7 mouse cellular contexts compared by ENCODE assay signal in the genomic region with DNA sequence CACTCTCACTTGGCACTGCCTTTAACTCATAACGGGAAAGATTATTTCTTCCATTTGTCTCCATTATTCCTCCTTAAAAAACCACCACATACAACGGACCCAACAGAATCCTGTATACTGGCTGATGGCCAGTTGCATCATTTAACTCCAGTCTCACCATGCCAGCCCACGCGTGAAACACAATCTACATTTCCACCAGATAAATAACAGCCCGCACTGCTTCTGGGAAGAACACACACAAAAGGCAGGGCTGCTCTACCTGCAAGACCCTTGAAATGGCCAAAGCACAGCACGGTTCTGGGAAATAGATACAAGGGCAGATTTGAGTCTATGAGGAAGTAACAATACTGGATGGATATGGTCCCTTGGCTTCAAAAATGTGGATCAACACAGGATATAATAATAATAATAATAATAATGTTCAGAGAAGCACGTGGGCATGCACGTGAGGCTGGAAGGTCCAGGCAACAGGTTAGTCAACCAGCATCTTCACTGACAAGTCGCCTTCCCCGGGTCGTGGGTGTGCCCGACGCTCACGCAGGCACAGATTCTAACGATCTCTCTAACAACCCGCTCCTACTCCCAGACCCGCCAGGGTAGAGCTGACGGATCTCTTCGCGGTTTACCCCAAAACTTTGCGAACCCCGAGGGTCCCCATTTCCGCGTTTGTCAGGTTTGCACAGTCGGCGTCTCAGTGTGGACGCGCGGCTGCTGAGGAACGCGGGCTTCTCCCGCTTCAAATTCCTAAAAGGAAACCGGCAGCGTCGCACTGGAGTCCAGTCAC. TPM values are rescaled to one million over a fixed set of nuclear protein-coding genes. Genes with fewer than 3 reads are reported as not detected.
DNase-seq lines count a peak whose midpoint lies in the region; ATAC-seq and TF ChIP-seq lines count a peak whose summit lies in the region.

No protein-coding gene starts in this region.

- H3K36me3 ChIP-seq in forebrain, embryonic 10.5 days (replicated peaks), result no peaks in the 10 kb centered on the region
- H3K36me3 ChIP-seq in intestine, embryonic 16.5 days (ENCODE audit: control insufficient read depth, insufficient read depth, low read length), result no peaks in the 10 kb centered on the region
- no peaks in the 10 kb centered on the region for H3K36me3 ChIP-seq in liver, postnatal 0 days (replicated peaks; ENCODE audit: insufficient read depth, low read length)
- H3K36me3 ChIP-seq in stomach, embryonic 14.5 days (ENCODE audit: control insufficient read depth, insufficient read depth, low read length), result no peaks in the 10 kb centered on the region

- TF ChIP-seq EP300 in liver, postnatal 0 days (IDR thresholded peaks at IDR 0.05; ENCODE audit: low read depth), result no peak

- TF ChIP-seq CTCF in liver, postnatal 0 days (IDR thresholded peaks at IDR 0.05; ENCODE audit: low read depth), result no peak

- H3K4me2 ChIP-seq in intestine, embryonic 16.5 days (ENCODE audit: low read depth, low read length), result peak overlapping the region; percentile 78
- H3K4me2 ChIP-seq in liver, postnatal 0 days (ENCODE audit: low read depth, low read length), result peak overlapping the region; percentile 82
- H3K4me2 ChIP-seq in stomach, embryonic 14.5 days (replicated peaks; ENCODE audit: low read depth, low read length), result peak overlapping the region; percentile 88

- peak; percentile 31 for DNase-seq in ovary, postnatal 10 days (ENCODE audit: low spot score)
- DNase-seq in ovary, adult 18-20 months (ENCODE audit: low spot score), result no peak
- DNase-seq in ZHBTc4 (ENCODE audit: low read depth, low spot score), result peak; percentile 70
- DNase-seq in forebrain, embryonic 10.5 days (ENCODE audit: extremely low spot score, low spot score), result no peak
- DNase-seq in liver, postnatal 0 days, result no peak

- H3K9me3 ChIP-seq in forebrain, embryonic 10.5 days, result no peaks in the 10 kb centered on the region
- H3K9me3 ChIP-seq in intestine, embryonic 16.5 days (ENCODE audit: control insufficient read depth, low read length), result no peaks in the 10 kb centered on the region
- H3K9me3 ChIP-seq in liver, postnatal 0 days (ENCODE audit: low read length), result no peaks in the 10 kb centered on the region
- no peaks in the 10 kb centered on the region for H3K9me3 ChIP-seq in stomach, embryonic 14.5 days (ENCODE audit: control insufficient read depth, low read depth, low read length)

- H3K4me3 ChIP-seq in forebrain, embryonic 10.5 days, result peak overlapping the region; percentile 73
- peak overlapping the region; percentile 88 for H3K4me3 ChIP-seq in intestine, embryonic 16.5 days (ENCODE audit: low read length)
- H3K4me3 ChIP-seq in liver, postnatal 0 days (ENCODE audit: low read depth, low read length), result peak overlapping the region; percentile 67
- H3K4me3 ChIP-seq in stomach, embryonic 14.5 days (ENCODE audit: low read depth, low read length), result peak overlapping the region; percentile 73

- H3K9ac ChIP-seq in intestine, embryonic 16.5 days (ENCODE audit: low read depth, low read length), result peak overlapping the region; percentile 82
- H3K9ac ChIP-seq in liver, postnatal 0 days (replicated peaks), result peak overlapping the region; percentile 68
- peak overlapping the region; percentile 68 for H3K9ac ChIP-seq in stomach, embryonic 14.5 days (replicated peaks; ENCODE audit: low read depth, low read length)

- 8% methylated on average over 35 of the region's 35 CpGs for WGBS in forebrain, embryonic 10.5 days
- 5% methylated on average over 35 of the region's 35 CpGs for WGBS in intestine, embryonic 16.5 days
- WGBS in liver, postnatal 0 days (ENCODE audit: insufficient replicate concordance), result 3% methylated on average over 35 of the region's 35 CpGs
- 6% methylated on average over 35 of the region's 35 CpGs for WGBS in stomach, embryonic 14.5 days

- peaks cover 34% of the 10 kb centered on the region for H3K4me1 ChIP-seq in forebrain, embryonic 10.5 days
- H3K4me1 ChIP-seq in intestine, embryonic 16.5 days (ENCODE audit: control insufficient read depth, insufficient read depth, low read length), result peaks cover 12% of the 10 kb centered on the region
- peaks cover 27% of the 10 kb centered on the region for H3K4me1 ChIP-seq in liver, postnatal 0 days (ENCODE audit: insufficient read depth)
- peaks cover 9% of the 10 kb centered on the region for H3K4me1 ChIP-seq in stomach, embryonic 14.5 days (ENCODE audit: control insufficient read depth, insufficient read depth, low read length)

- no peak; the same call in none of the 2 replicates for ATAC-seq in intestine, embryonic 16.5 days
- no peak for ATAC-seq in liver, postnatal 0 days
- ATAC-seq in stomach, embryonic 14.5 days (ENCODE audit: insufficient number of reproducible peaks, insufficient read depth, low FRiP score, low read depth), result peak; percentile 25; the same call in 1 of the 2 replicates

- H3K27ac ChIP-seq in forebrain, embryonic 10.5 days, result peak overlapping the region; percentile 95
- peak overlapping the region; percentile 84 for H3K27ac ChIP-seq in intestine, embryonic 16.5 days (ENCODE audit: low read length)
- H3K27ac ChIP-seq in liver, postnatal 0 days (ENCODE audit: low read depth), result peak overlapping the region; percentile 83
- peak overlapping the region; percentile 89 for H3K27ac ChIP-seq in stomach, embryonic 14.5 days (ENCODE audit: low read length)

- no peaks in the 10 kb centered on the region for H3K27me3 ChIP-seq in forebrain, embryonic 10.5 days (ENCODE audit: poor library complexity, severe bottlenecking)
- no peaks in the 10 kb centered on the region for H3K27me3 ChIP-seq in intestine, embryonic 16.5 days (replicated peaks; ENCODE audit: control insufficient read depth, insufficient read depth, low read length)
- H3K27me3 ChIP-seq in liver, postnatal 0 days (ENCODE audit: insufficient read depth, low read length), result no peaks in the 10 kb centered on the region
- H3K27me3 ChIP-seq in stomach, embryonic 14.5 days (ENCODE audit: control insufficient read depth, insufficient read depth, low read length), result no peaks in the 10 kb centered on the region

RNA-seq across cellular contexts. Expression of gene Btbd9, which starts 1.0 kb away (rescaled TPM):
- polyA plus RNA-seq in forebrain, embryonic 10.5 days (2016; fragmentation: Nextera tagmentation; extraction: Ambion mirVana), result 54.8 and 57.8 TPM in 2 replicates
- polyA plus RNA-seq in intestine, embryonic 16.5 days (2015; fragmentation: Nextera tagmentation; extraction: Ambion mirVana), result 50.8 and 51.6 TPM in 2 replicates
- 16.5 and 17.2 TPM in 2 replicates for polyA plus RNA-seq in liver, postnatal 0 days (2015; fragmentation: Nextera tagmentation; extraction: Ambion mirVana)
- polyA plus RNA-seq in stomach, embryonic 14.5 days (2014; fragmentation: Nextera tagmentation; extraction: Ambion mirVana), result 63.1 and 63.3 TPM in 2 replicates

RNA-seq across cellular contexts. Expression of gene Dnah8, which starts 48.8 kb away (rescaled TPM):
- 0.68 and 1.1 TPM in 2 replicates for polyA plus RNA-seq in forebrain, embryonic 10.5 days (2016; fragmentation: Nextera tagmentation; extraction: Ambion mirVana)
- polyA plus RNA-seq in intestine, embryonic 16.5 days (2015; fragmentation: Nextera tagmentation; extraction: Ambion mirVana), result 0.79 and 0.82 TPM in 2 replicates
- polyA plus RNA-seq in liver, postnatal 0 days (2015; fragmentation: Nextera tagmentation; extraction: Ambion mirVana), result 0.63 and 0.64 TPM in 2 replicates
- 2.0 and 2.2 TPM in 2 replicates for polyA plus RNA-seq in stomach, embryonic 14.5 days (2014; fragmentation: Nextera tagmentation; extraction: Ambion mirVana)

RNA-seq across cellular contexts. Expression of gene Glo1, which starts 51.4 kb away (rescaled TPM):
- polyA plus RNA-seq in forebrain, embryonic 10.5 days (2016; fragmentation: Nextera tagmentation; extraction: Ambion mirVana), result 258 and 260 TPM in 2 replicates
- polyA plus RNA-seq in intestine, embryonic 16.5 days (2015; fragmentation: Nextera tagmentation; extraction: Ambion mirVana), result 234 and 240 TPM in 2 replicates
- polyA plus RNA-seq in liver, postnatal 0 days (2015; fragmentation: Nextera tagmentation; extraction: Ambion mirVana), result 219 and 220 TPM in 2 replicates
- 240 and 244 TPM in 2 replicates for polyA plus RNA-seq in stomach, embryonic 14.5 days (2014; fragmentation: Nextera tagmentation; extraction: Ambion mirVana)

Comparison
In these comparisons a context has a peak if more than half of its experiments do, and no peak if none do; other contexts are left out.
1. DNase-seq: peak in ovary, postnatal 10 days (single experiment) and ZHBTc4 (single experiment); none in ovary, adult 18-20 months (single experiment), forebrain, embryonic 10.5 days (single experiment) and liver, postnatal 0 days (single experiment).
2. Peak in every context shown above with its lines, with median percentiles within 50 percentile points of each other: H3K27ac ChIP-seq, H3K4me3 ChIP-seq, H3K4me2 ChIP-seq and H3K9ac ChIP-seq.